Mouse (Mus musculus): ENCODE data around the gene Gimap1.

- TF ChIP-seq CTCF (IDR thresholded peaks at IDR 0.05; ENCODE audit: low read depth) (no peak), EP300 (IDR thresholded peaks at IDR 0.05; ENCODE audit: low read depth) (no peak)
Measured at GRCm38 (mm10) chr6:48723468-48723867, 15.4 kb upstream of the Gimap1 start.
